Mouse (Mus musculus) heart, postnatal 10 days (tissue): ENCODE results near the gene Pnpla1. TPM values are rescaled to one million over a fixed set of nuclear protein-coding genes. Genes with fewer than 3 reads are reported as not detected.
"Not testable (repeated sequence)": the region's sequence is repeated elsewhere in the genome, so short reads cannot be mapped to it uniquely, and the experiment has no call there.

Source experiments
- DNase-seq, 2 experiments: peaks; one replicate each; pipeline ENCODE4 v3.0.0; 2021
- intact Hi-C: fragments of 180-260 bp; cut with DNase I; formaldehyde crosslinking; loops from one replicate; pipeline ENCODE4 v1.15.1; 2025
- total RNA-seq, 2 experiments: library from RNA; stranded (reverse); gene quantifications; 2 replicates each; pipeline ENCODE4 v1.2.3; 2021

The Pnpla1 gene
- total RNA-seq = not detected

- intact Hi-C loops = no loop called here
- no peak for DNase-seq
Measured at GRCm38 (mm10) chr17:28858205-28858604, at the start of gene Pnpla1. TSS of gene Pnpla1 (plus strand) at chr17:28858411.

- DNase-seq = no peak
- intact Hi-C loops = no loop called here
Measured at GRCm38 (mm10) chr17:28808714-28809113, 49.5 kb upstream of the Pnpla1 start.

- DNase-seq = no peak
- intact Hi-C loops = no loop called here
Measured at GRCm38 (mm10) chr17:28809175-28809831, 48.9 kb upstream of the Pnpla1 start.

- intact Hi-C loops = no loop called here
- DNase-seq = no peak
Measured at GRCm38 (mm10) chr17:28812345-28812744, 45.9 kb upstream of the Pnpla1 start.

- intact Hi-C loops = no loop called here
- DNase-seq = no peak
Measured at GRCm38 (mm10) chr17:28814529-28815097, 43.6 kb upstream of the Pnpla1 start.

- DNase-seq = peak in 1 of 2 experiments; percentile 25
- intact Hi-C loops = no loop called here
Measured at GRCm38 (mm10) chr17:28815384-28816004, 42.7 kb upstream of the Pnpla1 start.

- intact Hi-C loops, DNase-seq: not testable (repeated sequence)
Measured at GRCm38 (mm10) chr17:28816326-28816725, 41.9 kb upstream of the Pnpla1 start.

- DNase-seq = no peak
- intact Hi-C loops = no loop called here
Measured at GRCm38 (mm10) chr17:28816875-28817811, 41.1 kb upstream of the Pnpla1 start.

GRCm38 (mm10) chr17:28820189-28820588, 38.0 kb upstream of the Pnpla1 start:
- intact Hi-C loops = no loop called here
- DNase-seq = no peak

GRCm38 (mm10) chr17:28823004-28823745, 35.0 kb upstream of the Pnpla1 start:
- no peak for DNase-seq
- intact Hi-C loops = no loop called here

- intact Hi-C loops = no loop called here
- no peak for DNase-seq
Measured at GRCm38 (mm10) chr17:28823749-28824148, 34.5 kb upstream of the Pnpla1 start.

- intact Hi-C loops = no loop called here
- no peak for DNase-seq
Measured at GRCm38 (mm10) chr17:28824896-28825295, 33.3 kb upstream of the Pnpla1 start.

- DNase-seq = no peak
- intact Hi-C loops = no loop called here
Measured at GRCm38 (mm10) chr17:28825359-28826041, 32.7 kb upstream of the Pnpla1 start.

GRCm38 (mm10) chr17:28827665-28828231, 30.5 kb upstream of the Pnpla1 start:
- DNase-seq = no peak
- intact Hi-C loops = no loop called here

- intact Hi-C loops = no loop called here
- DNase-seq = no peak
Measured at GRCm38 (mm10) chr17:28829120-28829519, 29.1 kb upstream of the Pnpla1 start.

- intact Hi-C loops = no loop called here
- no peak for DNase-seq
Measured at GRCm38 (mm10) chr17:28831065-28831464, 27.1 kb upstream of the Pnpla1 start.

- no peak for DNase-seq
- intact Hi-C loops = no loop called here
Measured at GRCm38 (mm10) chr17:28832040-28832439, 26.2 kb upstream of the Pnpla1 start.

- no peak for DNase-seq
- intact Hi-C loops = no loop called here
Measured at GRCm38 (mm10) chr17:28832875-28833274, 25.3 kb upstream of the Pnpla1 start.

GRCm38 (mm10) chr17:28834676-28835075, 23.5 kb upstream of the Pnpla1 start:
- peak; percentile 24 to 31 for DNase-seq
- intact Hi-C loops = no loop called here
